Mouse (Mus musculus) ES-Bruce4 (cell line): ENCODE measurements around the gene Abca7.

Source experiments
- CTCF ChIP-seq: IDR thresholded peaks from one replicate; pipeline ENCODE4 v1.8.1; 2011; ENCODE audit warnings: low read depth, low read length
- POLR2A ChIP-seq: IDR thresholded peaks from one replicate; pipeline ENCODE4 v1.8.1; 2011; ENCODE audit warnings: low read length; ENCODE audit not compliant: insufficient read depth

DNA sequence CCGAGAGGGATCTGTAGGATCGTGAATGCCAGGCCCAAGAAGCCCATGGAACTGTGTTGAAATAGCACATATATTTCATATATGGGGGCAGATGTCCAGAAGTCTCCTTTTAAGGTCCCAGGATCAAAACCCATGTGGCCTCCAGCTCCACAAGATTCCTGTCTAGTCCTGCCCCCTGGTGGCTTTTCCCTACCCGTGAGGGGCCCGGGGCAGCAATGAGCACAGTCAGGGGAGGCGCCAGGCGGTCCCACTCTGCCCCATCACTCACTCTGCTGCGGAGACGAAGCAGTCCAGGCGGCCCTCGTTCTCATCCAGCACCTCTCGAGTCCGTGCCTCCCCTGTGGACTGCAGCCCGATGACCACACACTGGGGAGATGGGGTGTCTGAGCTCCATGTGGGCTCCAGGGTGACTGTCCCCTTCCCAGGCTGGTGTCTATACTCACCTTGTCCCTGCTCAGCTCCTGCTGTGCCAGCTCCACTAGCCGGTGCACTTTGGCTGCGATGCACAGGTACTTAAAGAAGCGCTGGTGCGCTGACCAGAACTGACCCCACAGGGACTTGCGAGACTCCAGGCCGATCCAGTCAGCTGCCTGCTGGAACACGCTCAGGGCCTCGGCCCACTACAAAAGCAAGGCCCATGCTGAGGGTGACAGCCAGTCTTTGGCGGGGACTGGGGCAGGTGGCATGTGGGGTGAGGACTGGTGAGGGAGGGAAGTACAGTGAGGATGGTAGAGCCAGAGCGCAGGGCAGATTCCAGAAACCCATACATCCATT is 67.8 kb downstream of the Abca7 start:
- TF ChIP-seq CTCF = peak; percentile 39
- no peak for TF ChIP-seq POLR2A
